Mouse (Mus musculus) myocyte (in vitro differentiated cells): ENCODE results near the gene Ciart. TPM values are rescaled to one million over a fixed set of nuclear protein-coding genes. Genes with fewer than 3 reads are reported as not detected.
"Not testable (repeated sequence)": the region's sequence is repeated elsewhere in the genome, so short reads cannot be mapped to it uniquely, and the experiment has no call there.

Experiments used
- H3K27me3 ChIP-seq: one replicate; pipeline ENCODE4 v1.6.1; 2011; ENCODE audit not compliant: control insufficient read depth, insufficient read depth, insufficient read length
- H3K36me3 ChIP-seq: one replicate; pipeline ENCODE4 v1.6.1; 2011; ENCODE audit not compliant: control insufficient read depth, insufficient read depth
- H3K4me2 ChIP-seq: one replicate; pipeline ENCODE4 v1.6.1; 2011; ENCODE audit warnings: low read depth, control low read depth
- H3K4me3 ChIP-seq: one replicate; pipeline ENCODE4 v1.5.1; 2011; ENCODE audit warnings: mild to moderate bottlenecking, control low read depth, moderate library complexity
- H3K79me2 ChIP-seq: one replicate; pipeline ENCODE4 v1.6.1; 2011; ENCODE audit not compliant: control insufficient read depth, insufficient read depth
- H3ac ChIP-seq: one replicate; pipeline ENCODE4 v1.6.1; 2011; ENCODE audit not compliant: control insufficient read depth, insufficient read length
- CEBPB ChIP-seq: IDR thresholded peaks from 2 replicates; pipeline ENCODE4 v1.6.1; 2011; ENCODE audit warnings: mild to moderate bottlenecking, moderate library complexity; ENCODE audit not compliant: poor library complexity, insufficient read depth, severe bottlenecking
- E2F4 ChIP-seq: IDR thresholded peaks from one replicate; pipeline ENCODE4 v1.6.1; 2011; ENCODE audit warnings: mild to moderate bottlenecking, control low read depth, moderate library complexity; ENCODE audit not compliant: insufficient read depth
- MAX ChIP-seq: IDR thresholded peaks from one replicate; pipeline ENCODE4 v1.6.1; 2011; ENCODE audit warnings: low read depth, mild to moderate bottlenecking, control low read depth
- MYOD1 ChIP-seq, 3 experiments: IDR thresholded peaks; one replicate each; pipeline ENCODE4 v1.6.1; 2011; ENCODE audit warnings: control low read depth in 2 of 3, low read depth in 2 of 3, mild to moderate bottlenecking in 2 of 3, moderate library complexity in 1 of 3; ENCODE audit not compliant: insufficient read length in 2 of 3, control insufficient read depth in 1 of 3
- MYOG ChIP-seq, 3 experiments: IDR thresholded peaks; one replicate each; pipeline ENCODE4 v1.6.1; 2011; ENCODE audit warnings: control low read depth in 2 of 3, low read depth in 2 of 3, mild to moderate bottlenecking in 2 of 3; ENCODE audit not compliant: insufficient read length in 2 of 3, control insufficient read depth in 1 of 3, insufficient read depth in 1 of 3
- POLR2A ChIP-seq: IDR thresholded peaks from one replicate; pipeline ENCODE4 v1.6.1; 2011; ENCODE audit warnings: low read depth, mild to moderate bottlenecking, control low read depth, moderate library complexity; ENCODE audit not compliant: insufficient read length
- POLR2AphosphoS2 ChIP-seq: IDR thresholded peaks from one replicate; pipeline ENCODE4 v1.6.1; 2011; ENCODE audit warnings: low read depth, control low read depth; ENCODE audit not compliant: insufficient read length
- REST ChIP-seq: IDR thresholded peaks from one replicate; pipeline ENCODE4 v1.6.1; 2011; ENCODE audit warnings: mild to moderate bottlenecking, control low read depth, moderate library complexity; ENCODE audit not compliant: insufficient read depth, insufficient read length
- SRF ChIP-seq: IDR thresholded peaks from one replicate; pipeline ENCODE4 v1.6.1; 2011; ENCODE audit warnings: low read depth; ENCODE audit not compliant: control insufficient read depth, insufficient read length
- TCF12 ChIP-seq: IDR thresholded peaks from one replicate; pipeline ENCODE4 v1.6.1; 2011; ENCODE audit warnings: mild to moderate bottlenecking, control low read depth; ENCODE audit not compliant: poor library complexity, insufficient read depth, severe bottlenecking
- TCF3 ChIP-seq: IDR thresholded peaks from one replicate; pipeline ENCODE4 v1.6.1; 2011; ENCODE audit warnings: low read depth, control low read depth; ENCODE audit not compliant: insufficient read length
- USF1 ChIP-seq: IDR thresholded peaks from one replicate; pipeline ENCODE4 v1.6.1; 2011; ENCODE audit warnings: low read depth, mild to moderate bottlenecking, control low read depth, moderate library complexity
- polyA plus RNA-seq: library from polyadenylated mRNA; unstranded; fragments of >200 nt; fragmentation: generic; extraction: Trizol; gene quantifications from one replicate; pipeline ENCODE4 v1.2.1, GENCODE M21; 2012; ENCODE audit warnings: missing spikeins

The Ciart gene
- polyA plus RNA-seq, 1 experiment, result 22.4 TPM

DNA sequence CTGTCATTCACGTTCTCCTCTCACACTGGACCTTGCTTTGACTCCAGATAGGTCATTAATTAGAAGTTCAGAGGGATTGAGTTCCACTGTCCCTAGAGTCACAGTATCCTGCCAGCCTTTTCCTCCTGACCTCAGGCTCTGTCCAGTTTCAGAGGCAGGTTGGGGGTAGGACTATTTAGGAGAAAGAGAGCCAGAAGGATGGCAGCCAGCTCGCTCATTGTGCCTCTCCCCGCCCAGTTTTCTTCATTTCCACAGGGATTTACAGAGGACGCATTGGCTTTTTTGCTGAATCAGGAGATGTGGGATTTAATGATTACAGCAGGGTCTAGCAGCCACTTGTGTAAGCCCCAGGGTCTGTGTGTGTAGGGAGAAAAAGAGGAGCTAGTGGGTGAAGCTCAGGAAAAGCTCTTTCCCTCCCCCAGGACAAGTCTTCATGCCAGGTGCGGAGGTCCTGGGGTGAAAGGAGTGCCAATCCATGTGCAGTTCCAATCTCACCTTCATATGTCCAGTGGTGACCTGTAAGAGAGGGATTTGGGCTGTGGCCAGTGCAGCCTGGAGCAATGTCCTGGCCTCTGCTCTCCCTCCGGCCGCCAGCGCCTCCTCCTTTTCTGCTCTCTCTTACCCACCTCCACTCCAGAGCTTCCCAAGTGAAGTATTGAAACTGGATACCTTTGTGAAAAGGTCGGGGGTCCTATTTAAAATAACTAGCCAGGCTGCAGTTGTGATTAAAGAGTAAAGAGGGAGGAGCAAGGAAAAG, 19.7 kb upstream of the Ciart start:
- TF ChIP-seq SRF, result no peak
- TF ChIP-seq MAX, result no peak
- TF ChIP-seq TCF12, result no peak
- TF ChIP-seq E2F4, result no peak
- TF ChIP-seq POLR2AphosphoS2, result no peak
- TF ChIP-seq USF1, result no peak
- no peak for TF ChIP-seq TCF3
- no peak for TF ChIP-seq MYOG (IDR thresholded peaks at IDR 0.05; ENCODE audit: control insufficient read depth in 1 of 3, insufficient read depth in 1 of 3, insufficient read length in 2 of 3, low read depth in 2 of 3)
- no peak for TF ChIP-seq MYOD1 (IDR thresholded peaks at IDR 0.05; ENCODE audit: control insufficient read depth in 1 of 3, insufficient read length in 2 of 3, low read depth in 2 of 3)
- no peak for TF ChIP-seq POLR2A
- TF ChIP-seq REST, result no peak
- TF ChIP-seq CEBPB, result no peak
- Histone ChIP-seq H3ac (no peak overlapping the region), H3K79me2 (no peaks in the 10 kb centered on the region), H3K36me3 (no peaks in the 10 kb centered on the region), H3K4me3 (no peak overlapping the region), H3K4me2 (no peak overlapping the region), H3K27me3 (peaks cover 13% of the 10 kb centered on the region)

DNA sequence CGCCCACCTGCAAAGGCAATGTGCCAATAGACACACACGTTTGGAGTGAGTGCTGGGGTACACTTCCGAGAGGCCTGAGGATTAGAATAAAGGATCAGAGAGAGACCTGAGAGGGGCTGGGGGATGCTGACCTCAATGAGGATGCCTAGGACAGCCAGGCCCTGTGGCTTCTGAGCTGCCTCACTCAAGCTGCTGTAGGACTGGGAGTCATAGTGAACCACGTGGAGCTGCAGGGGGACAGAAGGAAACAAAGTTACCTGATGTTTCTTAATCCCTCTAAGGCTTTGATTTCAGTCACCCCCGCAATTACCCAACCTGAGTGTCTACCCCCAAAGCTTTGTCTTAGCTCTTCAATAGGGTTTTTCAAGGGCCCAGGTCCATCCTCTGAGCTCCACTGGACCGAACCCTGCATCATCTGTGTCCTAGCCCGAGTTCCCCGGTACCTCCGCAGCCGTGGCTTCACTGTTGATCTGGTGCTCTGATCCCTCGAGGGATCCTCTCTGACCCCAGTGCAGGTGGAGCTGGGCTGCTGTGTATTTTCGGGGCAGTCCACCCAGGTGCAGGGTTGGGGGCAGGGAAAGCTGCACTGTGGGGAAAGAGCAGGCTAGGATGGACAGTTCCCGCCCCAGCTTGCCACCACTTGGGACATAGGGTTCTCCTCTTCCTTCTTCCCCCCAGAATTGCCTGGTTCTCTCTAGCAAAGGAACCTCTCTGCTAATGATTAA, 17.9 kb upstream of the Ciart start:
- no peak overlapping the region for H3K4me2 ChIP-seq
- H3K27me3 ChIP-seq, result peaks cover 13% of the 10 kb centered on the region
- no peak overlapping the region for H3ac ChIP-seq
- H3K36me3 ChIP-seq, result no peaks in the 10 kb centered on the region
- peaks cover 3% of the 10 kb centered on the region for H3K79me2 ChIP-seq
- H3K4me3 ChIP-seq, result no peak overlapping the region
- TF ChIP-seq POLR2AphosphoS2 (peak; percentile 22), TCF3 (no peak)

- H3K4me2 ChIP-seq, result peak overlapping the region; percentile 71
These were observed 13.4 kb upstream of the Ciart start for GRCm38 (mm10) chr3:95895501-95895900.

GRCm38 (mm10) chr3:95894317-95895160, 12.5 kb upstream of the Ciart start:
- peak overlapping the region; percentile 71 for H3K4me2 ChIP-seq
- TF ChIP-seq TCF3, result no peak
- TF ChIP-seq POLR2A, result no peak
- no peak for TF ChIP-seq MYOG (IDR thresholded peaks at IDR 0.05; ENCODE audit: control insufficient read depth in 1 of 3, insufficient read depth in 1 of 3, insufficient read length in 2 of 3, low read depth in 2 of 3)
- TF ChIP-seq REST, result no peak
- no peak for TF ChIP-seq CEBPB
- no peak for TF ChIP-seq POLR2AphosphoS2
- TF ChIP-seq MAX, result no peak
- no peak for TF ChIP-seq USF1
- TF ChIP-seq E2F4, result no peak
- no peak for TF ChIP-seq SRF
- TF ChIP-seq TCF12, result no peak
- TF ChIP-seq MYOD1 (IDR thresholded peaks at IDR 0.05; ENCODE audit: control insufficient read depth in 1 of 3, insufficient read length in 2 of 3, low read depth in 2 of 3), result no peak

More at GRCm38 (mm10) chr3:95895501-95895900, 13.4 kb upstream of the Ciart start:
- not testable (repeated sequence) for H3K27me3 ChIP-seq, H3ac ChIP-seq, H3K36me3 ChIP-seq
- H3K4me3 ChIP-seq, result peak overlapping the region; percentile 81
- H3K79me2 ChIP-seq, result peaks cover 14% of the 10 kb centered on the region

DNA sequence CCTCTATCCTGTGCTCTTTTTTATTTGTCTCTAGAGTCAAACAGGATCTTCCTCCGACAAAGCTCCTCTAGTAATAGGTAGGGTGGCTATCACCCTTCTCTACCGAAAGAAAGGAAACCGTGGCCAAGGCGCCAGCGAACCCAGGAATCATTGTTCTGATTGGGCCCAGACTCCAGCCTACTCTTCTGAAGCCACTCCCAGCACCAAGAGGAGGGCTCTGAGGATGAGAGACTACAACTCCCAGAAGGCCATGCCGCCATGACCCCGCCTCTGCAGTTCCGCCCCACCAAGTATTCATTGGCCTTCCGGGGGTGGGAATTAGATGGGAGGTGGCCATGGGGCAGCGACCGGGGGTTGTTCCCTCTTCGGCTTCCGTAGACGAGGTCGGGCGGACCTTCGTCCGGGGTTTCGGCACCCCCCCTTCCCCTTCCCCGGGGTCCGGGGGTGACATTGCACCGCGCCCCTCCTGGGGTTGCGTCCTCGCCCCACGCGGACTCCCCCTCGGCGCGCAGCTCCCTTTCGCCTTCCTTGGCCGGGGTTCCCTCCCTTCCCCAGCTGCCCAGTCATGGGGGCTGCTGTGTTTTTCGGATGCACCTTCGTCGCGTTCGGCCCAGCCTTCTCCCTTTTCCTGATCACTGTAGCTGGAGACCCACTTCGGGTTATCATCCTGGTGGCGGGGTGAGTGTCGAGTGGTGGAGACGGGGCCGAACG, 11.7 kb upstream of the Ciart start, which contains the start of gene Aph1a:
Gene Aph1a, plus strand, starts transcription at position 364 of the 711 bp plus-strand sequence.
- not testable (repeated sequence) for H3ac ChIP-seq, H3K36me3 ChIP-seq, H3K27me3 ChIP-seq
- Histone ChIP-seq H3K4me3 (peak within 1 kb of the TSS; percentile 81), H3K4me2 (peak within 1 kb of the TSS; percentile 91), H3K79me2 (peaks cover 14% of the 10 kb centered on the region)

More at GRCm38 (mm10) chr3:95894317-95895160, 12.5 kb upstream of the Ciart start:
- no peak overlapping the region for H3ac ChIP-seq
- peaks cover 14% of the 10 kb centered on the region for H3K79me2 ChIP-seq
- H3K36me3 ChIP-seq, result no peaks in the 10 kb centered on the region
- peak overlapping the region; percentile 81 for H3K4me3 ChIP-seq
- no peaks in the 10 kb centered on the region for H3K27me3 ChIP-seq
